Mouse (Mus musculus) hindbrain, embryonic 14.5 days (tissue): ENCODE data around the gene Slc44a4. TPM values are rescaled to one million over a fixed set of nuclear protein-coding genes. Genes with fewer than 3 reads are reported as not detected.

Experiments
- ATAC-seq: fragments of 200-750 bp; cut with Nextera tagmentation; 2 replicates; pipeline ENCODE4 v1.8.0; 2017; ENCODE audit warnings: moderate number of reproducible peaks, mild to moderate bottlenecking, moderate TSS enrichment, moderate library complexity; ENCODE audit not compliant: low FRiP score
- DNase-seq: peaks from one replicate; pipeline ENCODE4 v3.0.0-alpha.2; 2015; ENCODE audit warnings: low spot score
- H3K27ac ChIP-seq: fragments of 300-500 bp; sonication (generic); 2 replicates; pipeline ENCODE4 v1.5.1; 2014; ENCODE audit warnings: mild to moderate bottlenecking, moderate library complexity
- H3K27me3 ChIP-seq: fragments of 300-500 bp; sonication (generic); 2 replicates; pipeline ENCODE4 v1.6.1; 2014; ENCODE audit warnings: mild to moderate bottlenecking, low read length, mixed read lengths; ENCODE audit not compliant: control insufficient read depth, insufficient read depth
- H3K36me3 ChIP-seq: fragments of 300-500 bp; sonication (generic); replicated peaks from 2 replicates; pipeline ENCODE4 v1.6.1; 2014; ENCODE audit not compliant: control insufficient read depth, insufficient read depth
- H3K4me1 ChIP-seq: fragments of 300-500 bp; sonication (generic); replicated peaks from 2 replicates; pipeline ENCODE4 v1.6.1; 2014; ENCODE audit warnings: antibody characterized with exemption, low read length, mixed read lengths; ENCODE audit not compliant: control insufficient read depth, insufficient read depth
- H3K4me2 ChIP-seq: fragments of 300-500 bp; sonication (generic); replicated peaks from 2 replicates; pipeline ENCODE4 v1.6.1; 2014; ENCODE audit warnings: mild to moderate bottlenecking, moderate library complexity
- H3K4me3 ChIP-seq: fragments of 300-500 bp; sonication (generic); replicated peaks from 2 replicates; pipeline ENCODE4 v1.5.1; 2014; ENCODE audit warnings: mild to moderate bottlenecking, low read length
- H3K9ac ChIP-seq: fragments of 300-500 bp; sonication (generic); 2 replicates; pipeline ENCODE4 v1.6.1; 2014
- H3K9me3 ChIP-seq: fragments of 300-500 bp; sonication (generic); 2 replicates; pipeline ENCODE4 v1.6.1; 2016; ENCODE audit warnings: low read length; ENCODE audit not compliant: control insufficient read depth
- WGBS: fragments of 180-500 bp; shearing (Covaris S2); extraction: QIAGEN DNeasy Blood & Tissue Kit; methylation state at CpG from one replicate; pipeline ENCODE4 v1.1.7; 2014; 5-methylcytosine and 5-hydroxymethylcytosine counted together
- polyA plus RNA-seq: library from polyadenylated mRNA; unstranded; fragments of >200 nt; fragmentation: Nextera tagmentation; extraction: Ambion mirVana; gene quantifications from 2 replicates; pipeline ENCODE4 v1.2.1, GENCODE M21; 2014

Slc44a4 gene
- polyA plus RNA-seq, 1 experiment from 2014 or later, result 0.11 TPM

DNA sequence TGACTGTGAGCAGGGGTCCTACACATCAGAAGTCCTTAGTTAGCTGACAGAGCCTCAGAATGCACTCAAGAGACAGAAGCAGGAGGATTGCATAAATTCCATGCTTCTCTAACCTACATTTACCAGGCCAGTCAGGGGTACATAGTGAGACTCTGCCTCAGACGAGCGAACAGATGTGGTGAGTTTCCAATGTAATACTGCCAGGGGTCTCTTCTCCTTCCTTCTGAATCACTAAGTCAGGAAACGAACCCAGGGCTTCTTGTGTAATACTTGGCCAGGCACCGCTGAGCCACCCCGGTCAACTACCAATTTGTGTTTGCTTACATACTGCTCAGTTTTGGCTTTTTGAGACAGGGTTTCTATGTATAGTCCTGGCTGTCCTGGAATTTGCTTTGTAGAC is 26.3 kb upstream of the Slc44a4 start:
- Histone ChIP-seq H3K9me3 (no peaks in the 10 kb centered on the region), H3K4me3 (no peak overlapping the region), H3K36me3 (no peaks in the 10 kb centered on the region), H3K9ac (no peak overlapping the region), H3K27me3 (no peaks in the 10 kb centered on the region), H3K27ac (no peak overlapping the region), H3K4me2 (no peak overlapping the region), H3K4me1 (no peaks in the 10 kb centered on the region)
- 89% methylated on average over 5 of the region's 5 CpGs for WGBS
- DNase-seq (no peak), ATAC-seq (no peak)

DNA sequence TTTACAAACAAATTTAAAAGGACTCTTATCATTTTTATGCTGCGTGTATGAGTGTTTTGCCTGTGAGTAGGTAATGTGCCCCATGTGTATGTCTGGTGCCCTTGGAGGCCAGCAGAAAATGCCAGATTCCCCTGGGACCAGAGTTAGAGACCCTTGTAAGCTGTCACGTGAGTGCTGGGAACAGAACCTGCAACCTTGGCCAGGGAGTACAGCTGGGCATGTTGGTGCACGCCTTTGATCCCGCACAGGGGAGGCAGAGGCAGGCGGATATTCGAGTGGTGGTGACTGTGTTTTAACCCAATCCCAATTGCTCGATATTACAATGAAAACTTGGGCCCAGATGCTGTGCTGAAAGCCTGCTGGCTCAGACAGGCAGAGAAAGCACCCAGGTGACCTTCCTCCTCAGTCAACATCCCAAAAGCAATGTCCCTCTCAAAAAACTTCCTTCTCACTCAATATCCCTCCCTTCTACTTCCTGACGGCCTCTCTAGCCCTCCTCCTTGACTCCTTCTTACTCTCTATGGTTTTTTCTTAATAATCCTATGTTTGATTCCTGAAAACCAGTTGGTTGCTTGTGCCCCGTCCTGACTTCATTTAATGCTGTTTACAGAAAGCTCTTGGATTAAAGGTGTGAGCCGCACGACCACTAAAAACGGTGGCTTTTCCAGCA is 24.1 kb upstream of the Slc44a4 start:
- Histone ChIP-seq H3K4me1 (peaks cover 1% of the 10 kb centered on the region; the same call in 1 of the 2 replicates), H3K9ac (no peak overlapping the region), H3K27me3 (no peaks in the 10 kb centered on the region), H3K4me2 (no peak overlapping the region), H3K36me3 (no peaks in the 10 kb centered on the region), H3K27ac (no peak overlapping the region), H3K4me3 (no peak overlapping the region), H3K9me3 (no peaks in the 10 kb centered on the region)
- no peak for ATAC-seq
- no peak for DNase-seq
- 91% methylated on average over 12 of the region's 12 CpGs for WGBS

DNA sequence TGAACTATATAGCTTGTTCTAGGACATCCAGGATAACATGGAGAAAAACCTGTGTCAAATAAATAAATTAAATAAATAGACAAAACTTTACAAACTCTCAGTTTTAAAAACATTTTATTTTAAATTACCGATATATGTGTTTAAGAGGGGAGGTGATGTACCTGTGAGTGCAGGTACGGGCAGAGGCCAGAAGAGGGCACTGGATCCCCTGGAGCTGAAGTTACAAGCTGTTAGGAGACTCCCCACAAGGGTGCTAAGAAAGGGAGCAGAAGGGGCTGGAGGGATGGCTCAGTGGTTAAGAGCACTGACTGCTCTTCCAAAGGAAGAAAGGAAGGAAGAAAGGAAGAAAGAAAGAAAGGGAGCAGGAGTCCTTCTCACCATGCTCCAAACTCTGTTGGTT is 22.9 kb upstream of the Slc44a4 start:
- 94% methylated on average over 2 of the region's 2 CpGs for WGBS

DNA sequence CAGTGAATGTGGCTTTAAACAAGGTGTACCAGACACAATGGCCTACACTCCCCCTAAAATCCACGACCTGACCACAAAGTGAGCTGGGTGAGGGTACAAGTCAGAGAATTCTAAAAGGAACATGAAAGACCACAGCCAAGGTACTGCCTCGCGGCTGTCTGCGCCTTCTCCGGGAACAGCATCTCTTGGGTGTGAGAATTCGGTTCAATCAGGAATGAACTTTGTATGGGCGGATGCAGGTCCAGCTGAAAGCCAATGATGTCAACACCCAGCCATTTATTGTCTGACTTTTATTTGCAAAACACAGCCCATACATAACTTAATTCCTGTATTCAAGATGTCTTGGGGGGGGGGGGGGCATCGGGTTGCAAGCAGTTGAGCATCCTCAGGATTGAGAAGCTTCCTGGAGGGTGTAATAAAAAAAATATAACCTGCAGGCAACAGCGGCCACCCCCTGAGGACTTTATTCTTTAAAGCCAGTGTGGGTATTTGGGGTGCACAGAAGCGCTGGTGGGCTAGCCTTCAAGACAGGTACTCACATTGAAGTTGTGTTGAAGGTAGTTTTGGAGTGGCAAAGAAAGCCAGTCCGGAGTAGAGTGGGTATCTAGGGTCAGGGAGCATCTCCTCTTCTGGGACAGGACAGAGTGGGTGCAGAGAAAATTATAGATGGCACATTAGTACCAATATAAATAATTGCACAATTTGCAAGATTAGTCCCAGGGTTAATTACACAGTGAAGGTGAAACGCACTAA is 21.0 kb upstream of the Slc44a4 start:
- no peak for ATAC-seq
- 68% methylated on average over 12 of the region's 12 CpGs for WGBS

More for the DNA sequence above, 22.9 kb upstream of the Slc44a4 start:
- Histone ChIP-seq H3K27ac (no peak overlapping the region), H3K4me3 (no peak overlapping the region), H3K27me3 (no peaks in the 10 kb centered on the region), H3K9me3 (no peaks in the 10 kb centered on the region), H3K9ac (no peak overlapping the region), H3K4me2 (no peak overlapping the region), H3K36me3 (peaks cover 6% of the 10 kb centered on the region; the same call in 1 of the 2 replicates), H3K4me1 (peaks cover 13% of the 10 kb centered on the region)
- ATAC-seq (no peak), DNase-seq (no peak)

DNA sequence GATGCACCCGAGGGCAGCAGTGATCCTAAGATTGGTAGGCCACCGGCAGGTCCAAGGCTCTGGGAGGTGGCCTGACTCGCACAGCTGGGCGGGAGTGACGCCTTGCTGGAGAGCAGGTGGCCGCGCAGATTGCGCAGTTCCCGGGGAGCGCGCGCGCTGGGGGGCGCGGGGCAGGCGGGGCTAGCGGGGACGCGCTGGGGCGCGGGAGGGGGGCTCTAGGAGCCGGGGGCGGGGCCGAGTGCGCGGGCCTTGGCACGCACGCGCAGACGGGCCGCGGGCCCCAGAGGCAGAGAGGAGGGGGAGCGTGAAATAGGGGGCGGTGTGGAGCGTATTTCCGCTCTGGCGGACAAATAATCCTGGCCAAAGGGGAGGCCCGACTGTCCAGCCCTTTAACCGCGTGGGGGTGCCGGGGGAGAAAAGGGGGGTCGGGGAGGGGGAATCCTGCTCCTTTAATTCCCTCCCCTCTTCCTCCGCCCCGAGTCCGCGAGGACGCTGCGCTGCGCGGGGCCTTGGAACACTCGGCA is 20.1 kb upstream of the Slc44a4 start:
- no peaks in the 10 kb centered on the region for H3K9me3 ChIP-seq
- H3K36me3 ChIP-seq, result peaks cover 8% of the 10 kb centered on the region; the same call in 1 of the 2 replicates
- no peaks in the 10 kb centered on the region for H3K27me3 ChIP-seq
- ATAC-seq (peak; percentile 90), DNase-seq (peak; percentile 98)
- peaks cover 28% of the 10 kb centered on the region for H3K4me1 ChIP-seq
- H3K4me3 ChIP-seq, result peak overlapping the region; percentile 75
- peak overlapping the region; percentile 79 for H3K4me2 ChIP-seq
- under 1% methylated on average over 40 of the region's 51 CpGs for WGBS
- peak overlapping the region; percentile 89 for H3K9ac ChIP-seq
- H3K27ac ChIP-seq, result peak overlapping the region; percentile 96

More for the DNA sequence above, 21.0 kb upstream of the Slc44a4 start:
- peak overlapping the region; percentile 52 for H3K9ac ChIP-seq
- peak overlapping the region; percentile 79 for H3K4me2 ChIP-seq
- no peak for DNase-seq
- H3K27me3 ChIP-seq, result no peaks in the 10 kb centered on the region
- peaks cover 8% of the 10 kb centered on the region; the same call in 1 of the 2 replicates for H3K36me3 ChIP-seq
- peaks cover 28% of the 10 kb centered on the region for H3K4me1 ChIP-seq
- peak overlapping the region; percentile 73 for H3K27ac ChIP-seq
- H3K4me3 ChIP-seq, result peak overlapping the region; percentile 75
- no peaks in the 10 kb centered on the region for H3K9me3 ChIP-seq

DNA sequence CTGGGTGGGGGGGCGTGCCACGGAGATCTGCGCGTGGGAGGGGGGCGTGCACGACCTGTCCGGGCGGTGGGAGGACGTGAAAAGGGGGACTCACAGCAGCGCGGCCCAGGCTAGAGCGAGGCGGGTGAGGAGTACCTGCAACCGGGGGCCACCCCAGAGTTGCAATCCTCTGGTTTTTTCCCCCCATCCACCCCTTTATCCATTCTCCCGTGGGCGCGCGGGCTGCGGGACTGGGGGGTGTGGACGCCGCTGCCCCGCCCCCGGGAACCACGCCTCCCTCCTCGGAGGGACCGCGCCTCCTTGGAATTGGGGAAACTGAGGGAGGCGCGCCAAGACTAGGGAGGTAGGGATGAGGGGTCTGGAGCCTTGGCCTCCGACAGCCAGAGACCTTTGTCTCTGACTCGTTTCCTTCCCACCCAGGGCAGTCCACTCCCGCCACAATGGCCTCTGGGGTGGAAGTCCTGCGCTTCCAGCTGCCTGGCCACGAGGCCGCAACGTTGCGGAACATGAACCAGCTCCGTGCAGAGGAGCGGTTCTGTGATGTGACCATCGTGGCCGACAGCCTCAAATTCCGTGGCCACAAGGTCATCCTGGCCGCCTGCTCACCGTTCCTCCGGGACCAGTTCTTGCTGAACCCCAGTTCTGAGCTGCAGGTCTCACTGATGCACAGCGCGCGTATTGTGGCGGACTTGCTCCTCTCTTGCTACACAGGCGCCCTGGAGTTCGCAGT is 19.3 kb upstream of the Slc44a4 start:
- peak; percentile 34 for DNase-seq
- Histone ChIP-seq H3K4me1 (peaks cover 29% of the 10 kb centered on the region), H3K4me2 (peak overlapping the region; percentile 79), H3K36me3 (peaks cover 8% of the 10 kb centered on the region; the same call in 1 of the 2 replicates), H3K9ac (peak overlapping the region; percentile 89), H3K27ac (peak overlapping the region; percentile 96), H3K9me3 (no peaks in the 10 kb centered on the region), H3K4me3 (peak overlapping the region; percentile 75), H3K27me3 (no peaks in the 10 kb centered on the region)
- WGBS, result 5% methylated on average over 43 of the region's 51 CpGs
- peak; percentile 35 for ATAC-seq

DNA sequence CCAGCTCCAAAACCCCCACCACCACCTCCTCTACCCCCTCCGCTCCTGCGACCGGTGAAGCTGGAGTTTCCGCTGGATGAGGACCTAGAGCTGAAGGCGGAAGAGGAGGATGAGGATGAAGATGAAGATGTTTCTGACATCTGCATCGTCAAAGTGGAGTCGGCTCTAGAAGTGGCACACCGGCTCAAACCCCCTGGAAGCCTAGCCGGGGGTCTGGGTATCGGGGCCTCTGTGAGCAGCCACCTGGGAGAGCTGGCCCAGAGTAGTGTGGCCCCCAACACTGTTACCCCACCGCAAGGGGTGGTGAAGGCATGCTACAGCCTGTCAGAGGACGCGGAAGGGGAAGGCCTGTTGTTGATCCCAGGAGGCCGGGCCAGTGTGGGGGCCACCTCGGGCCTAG is 18.5 kb upstream of the Slc44a4 start:
- peak overlapping the region; percentile 96 for H3K27ac ChIP-seq
- ATAC-seq (no peak), DNase-seq (no peak)
- peaks cover 37% of the 10 kb centered on the region for H3K4me1 ChIP-seq
- 90% methylated on average over 15 of the region's 15 CpGs for WGBS
- peak overlapping the region; percentile 75 for H3K4me3 ChIP-seq
- H3K27me3 ChIP-seq, result no peaks in the 10 kb centered on the region
- H3K9ac ChIP-seq, result peak overlapping the region; percentile 89
- H3K9me3 ChIP-seq, result no peaks in the 10 kb centered on the region
- H3K36me3 ChIP-seq, result peaks cover 11% of the 10 kb centered on the region; the same call in 1 of the 2 replicates
- H3K4me2 ChIP-seq, result peak overlapping the region; percentile 79

DNA sequence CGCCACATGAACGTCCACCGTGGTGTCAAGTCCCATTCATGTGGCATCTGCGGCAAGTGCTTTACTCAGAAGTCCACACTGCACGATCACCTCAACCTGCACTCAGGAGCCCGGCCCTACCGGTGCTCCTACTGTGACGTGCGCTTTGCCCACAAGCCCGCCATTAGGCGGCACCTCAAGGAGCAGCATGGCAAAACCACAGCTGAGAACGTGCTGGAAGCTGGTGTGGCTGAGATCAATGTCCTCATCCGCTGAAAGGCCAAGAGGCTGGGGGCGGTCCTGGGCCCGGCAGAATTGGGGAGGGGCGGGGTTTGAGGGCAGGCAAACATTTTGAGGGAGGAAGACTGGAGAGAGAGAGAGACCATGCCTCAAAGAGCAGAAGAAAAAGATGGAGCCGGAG is 17.9 kb upstream of the Slc44a4 start:
- 87% methylated on average over 17 of the region's 17 CpGs for WGBS
- Histone ChIP-seq H3K4me1 (peaks cover 38% of the 10 kb centered on the region), H3K4me3 (peak overlapping the region; percentile 75)

More for the DNA sequence above, 17.9 kb upstream of the Slc44a4 start:
- Histone ChIP-seq H3K27ac (no peak overlapping the region), H3K9me3 (no peaks in the 10 kb centered on the region), H3K9ac (peak overlapping the region; percentile 89; the same call in 1 of the 2 replicates), H3K27me3 (no peaks in the 10 kb centered on the region), H3K4me2 (peak overlapping the region; percentile 79), H3K36me3 (peaks cover 17% of the 10 kb centered on the region)
- no peak for ATAC-seq
- no peak for DNase-seq
